Mouse (Mus musculus) kidney, adult 2 months (tissue): ENCODE measurements at regions not wholly inside any gene's neighbourhood (a gene's known extent, or its start where the extent isn't known, plus 50 kb on each side); places are given as distances from the start of the nearest gene placed in this dataset.

ENCODE experiments used
- DNase-seq: peaks from one replicate; pipeline ENCODE4 v3.0.0; 2021
- H3K27ac ChIP-seq: fragments of 200-500 bp; 2 replicates; pipeline ENCODE4 v1.5.1; 2012; ENCODE audit warnings: low read depth, low read length, control low read depth, inconsistent platforms; ENCODE audit not compliant: insufficient read depth
- H3K27me3 ChIP-seq: fragments of 200-500 bp; replicated peaks from 2 replicates; pipeline ENCODE4 v1.6.1; 2012; ENCODE audit warnings: mild to moderate bottlenecking, moderate library complexity, low read length, inconsistent platforms; ENCODE audit not compliant: control insufficient read depth, insufficient read depth
- H3K36me3 ChIP-seq: fragments of 200-500 bp; 2 replicates; pipeline ENCODE4 v1.6.1; 2012; ENCODE audit warnings: mild to moderate bottlenecking, moderate library complexity, low read length, inconsistent platforms; ENCODE audit not compliant: control insufficient read depth, insufficient read depth
- H3K4me1 ChIP-seq: fragments of 200-500 bp; 2 replicates; pipeline ENCODE4 v1.6.1; 2011; ENCODE audit warnings: low read length; ENCODE audit not compliant: control insufficient read depth, insufficient read depth
- H3K4me3 ChIP-seq: fragments of 200-500 bp; 2 replicates; pipeline ENCODE4 v1.5.1; 2011; ENCODE audit warnings: mild to moderate bottlenecking, low read depth, low read length, control low read depth; ENCODE audit not compliant: insufficient read depth
- CTCF ChIP-seq: fragments of 200-500 bp; conservative IDR thresholded peaks from 2 replicates; pipeline ENCODE4 v1.5.1; 2011; ENCODE audit warnings: low read depth, mild to moderate bottlenecking, control low read depth, low read length, moderate library complexity, mixed read lengths; ENCODE audit not compliant: insufficient read depth, insufficient read length
- POLR2A ChIP-seq: fragments of 200-500 bp; IDR thresholded peaks from one replicate; pipeline ENCODE4 v1.6.1; 2011; ENCODE audit warnings: low read depth, low read length, control low read depth
- WGBS: fragments of 180-500 bp; shearing (Covaris S2); methylation state at CpG from one replicate; pipeline ENCODE4 v1.1.7; 2018; 5-methylcytosine and 5-hydroxymethylcytosine counted together

DNA sequence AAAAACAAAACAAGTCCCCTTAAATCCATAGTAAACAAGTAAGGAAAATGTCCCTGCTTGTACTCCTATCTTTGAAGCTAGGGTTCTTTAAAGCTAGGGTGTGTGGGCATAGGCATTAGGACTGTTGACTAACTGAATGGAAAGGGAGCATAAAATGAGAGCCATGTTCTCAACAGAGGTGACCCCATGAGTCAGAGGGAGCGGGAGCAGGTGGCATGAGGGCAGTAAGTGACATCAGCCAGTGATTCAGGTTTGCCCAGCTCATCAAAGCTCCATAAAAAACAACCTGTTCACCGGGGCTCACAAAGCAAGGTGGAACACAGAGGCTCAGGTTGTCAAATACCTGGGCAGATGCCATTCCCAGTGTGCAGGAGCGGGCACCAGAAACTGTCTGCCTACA is 104.6 kb upstream of the 1700056E22Rik start:
- H3K4me1 ChIP-seq, result no peaks in the 10 kb centered on the region
- no peak overlapping the region for H3K27ac ChIP-seq
- no peak overlapping the region for H3K4me3 ChIP-seq
- DNase-seq, result no peak
- H3K27me3 ChIP-seq, result no peaks in the 10 kb centered on the region
- no peaks in the 10 kb centered on the region for H3K36me3 ChIP-seq
- WGBS, result 83% methylated on average over 3 of the region's 3 CpGs
- TF ChIP-seq CTCF (no peak), POLR2A (no peak)

DNA sequence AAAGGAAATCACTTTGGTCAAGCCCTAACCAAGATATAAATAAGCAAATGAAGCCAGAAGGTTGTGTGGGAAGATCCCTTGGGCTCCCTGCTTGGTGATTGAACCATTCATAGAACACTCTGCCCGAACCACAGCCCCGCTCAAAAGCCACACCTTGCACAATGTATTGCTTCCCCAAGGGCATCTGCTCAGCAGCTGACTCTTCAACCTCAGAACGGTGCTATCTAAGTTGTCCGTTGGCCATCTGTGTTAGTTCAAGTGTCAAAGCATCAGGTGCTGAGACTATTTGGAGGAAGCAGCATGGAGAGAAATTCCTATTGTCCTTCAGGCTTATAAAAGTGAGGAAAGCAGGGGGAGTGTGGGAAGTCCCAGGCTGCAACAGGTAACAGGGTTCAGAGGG is 96.8 kb upstream of the 1700056E22Rik start:
- no peak overlapping the region for H3K4me3 ChIP-seq
- H3K36me3 ChIP-seq, result no peaks in the 10 kb centered on the region
- TF ChIP-seq CTCF, result no peak
- TF ChIP-seq POLR2A, result no peak
- no peaks in the 10 kb centered on the region for H3K4me1 ChIP-seq
- H3K27me3 ChIP-seq, result no peaks in the 10 kb centered on the region
- H3K27ac ChIP-seq, result no peak overlapping the region
- DNase-seq, result no peak
- 83% methylated on average over 4 of the region's 4 CpGs for WGBS

- H3K4me1 ChIP-seq, result no peaks in the 10 kb centered on the region
- no peaks in the 10 kb centered on the region for H3K27me3 ChIP-seq
- no peak overlapping the region for H3K27ac ChIP-seq
- no peak for TF ChIP-seq POLR2A
- TF ChIP-seq CTCF, result no peak
- H3K36me3 ChIP-seq, result no peaks in the 10 kb centered on the region
- H3K4me3 ChIP-seq, result no peak overlapping the region
- DNase-seq, result no peak
- WGBS, result 74% methylated on average over 4 of the region's 4 CpGs
Measured at GRCm38 (mm10) chr1:184127321-184127720, 93.2 kb upstream of the 1700056E22Rik start.

- TF ChIP-seq POLR2A, result no peak
- TF ChIP-seq CTCF, result no peak
- H3K36me3 ChIP-seq, result no peaks in the 10 kb centered on the region
- DNase-seq, result no peak
- 84% methylated on average over 3 of the region's 3 CpGs for WGBS
- no peaks in the 10 kb centered on the region for H3K27me3 ChIP-seq
- no peaks in the 10 kb centered on the region for H3K4me1 ChIP-seq
- H3K4me3 ChIP-seq, result no peak overlapping the region
- no peak overlapping the region for H3K27ac ChIP-seq
Measured at GRCm38 (mm10) chr1:184126909-184127308, 92.8 kb upstream of the 1700056E22Rik start.
